Mouse (Mus musculus) E14TG2a.4 (cell line): ENCODE results near the gene Txndc2.

ENCODE experiments used
- H3K27me3 ChIP-seq: 2 replicates; pipeline ENCODE4 v1.6.1; 2014; ENCODE audit warnings: low read length, control low read depth; ENCODE audit not compliant: insufficient read depth
- H3K36me3 ChIP-seq: 2 replicates; pipeline ENCODE4 v1.6.1; 2014; ENCODE audit warnings: low read length, control low read depth; ENCODE audit not compliant: insufficient read depth
- H3K4me1 ChIP-seq: replicated peaks from 2 replicates; pipeline ENCODE4 v1.6.1; 2014; ENCODE audit warnings: low read depth, low read length, control low read depth
- H3K4me3 ChIP-seq: replicated peaks from 2 replicates; pipeline ENCODE4 v1.5.1; 2014; ENCODE audit warnings: mild to moderate bottlenecking, low read length
- H3K9me3 ChIP-seq: 2 replicates; pipeline ENCODE4 v1.6.1; 2014; ENCODE audit warnings: low read length, control low read depth
- CTCF ChIP-seq: conservative IDR thresholded peaks from 2 replicates; pipeline ENCODE4 v1.5.1; 2014; ENCODE audit warnings: low read length
- NANOG ChIP-seq: IDR thresholded peaks from 2 replicates; pipeline ENCODE4 v1.6.1; 2014; ENCODE audit warnings: borderline replicate concordance, low read length, mixed read lengths
- POU5F1 ChIP-seq: IDR thresholded peaks from 2 replicates; pipeline ENCODE4 v1.6.1; 2014; ENCODE audit warnings: low read length, borderline replicate concordance

The Txndc2 gene

DNA sequence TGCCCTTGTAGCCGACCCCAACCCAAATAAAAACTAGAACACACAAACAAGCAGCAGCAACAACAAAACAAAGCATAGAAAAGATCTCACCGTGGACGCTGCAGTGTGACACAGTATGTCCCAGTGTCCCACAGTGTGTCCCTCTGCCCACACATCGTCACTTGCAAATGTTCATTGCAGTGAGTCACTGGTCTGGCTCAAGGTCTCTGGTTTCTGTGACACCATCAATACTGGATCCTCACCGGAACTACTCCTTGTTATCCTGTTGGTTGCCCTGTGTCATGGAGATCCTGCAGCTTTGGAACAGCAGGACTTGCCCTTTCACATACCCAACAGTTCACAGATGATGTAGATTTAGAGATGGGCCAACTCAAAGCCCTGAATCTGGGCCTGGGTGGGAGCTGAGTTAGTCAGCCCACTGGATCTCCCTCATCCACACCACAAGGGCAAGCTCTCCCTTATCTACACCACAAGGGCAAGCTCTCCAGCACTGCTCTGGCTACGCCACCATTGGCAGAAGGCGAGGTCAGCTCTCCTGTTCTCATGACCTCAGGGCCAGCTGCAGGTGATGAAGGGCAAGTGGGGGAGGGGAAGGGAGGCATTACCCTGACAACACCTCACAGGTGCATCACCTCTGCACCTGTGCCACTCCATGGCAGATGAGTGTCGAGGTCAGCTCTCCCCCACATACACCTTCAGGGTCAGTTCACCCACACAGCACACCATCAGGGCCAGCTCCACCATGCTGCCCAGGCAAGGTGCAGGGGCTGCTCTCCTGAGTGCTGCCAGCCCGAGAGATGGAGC lies 6.6 kb upstream of the Txndc2 start:
- no peaks in the 10 kb centered on the region for H3K9me3 ChIP-seq
- 0 out of 2 replicates have a peak, but pooled peaks cover 7% of the 10 kb centered on the region for H3K36me3 ChIP-seq
- no peaks in the 10 kb centered on the region for H3K27me3 ChIP-seq
- peaks cover 58% of the 10 kb centered on the region for H3K4me1 ChIP-seq
- TF ChIP-seq CTCF (no peak), NANOG (no peak), POU5F1 (no peak)
- 0 out of 2 replicates have a peak overlapping the region, but pooled peaks have one; percentile 10 for H3K4me3 ChIP-seq

DNA sequence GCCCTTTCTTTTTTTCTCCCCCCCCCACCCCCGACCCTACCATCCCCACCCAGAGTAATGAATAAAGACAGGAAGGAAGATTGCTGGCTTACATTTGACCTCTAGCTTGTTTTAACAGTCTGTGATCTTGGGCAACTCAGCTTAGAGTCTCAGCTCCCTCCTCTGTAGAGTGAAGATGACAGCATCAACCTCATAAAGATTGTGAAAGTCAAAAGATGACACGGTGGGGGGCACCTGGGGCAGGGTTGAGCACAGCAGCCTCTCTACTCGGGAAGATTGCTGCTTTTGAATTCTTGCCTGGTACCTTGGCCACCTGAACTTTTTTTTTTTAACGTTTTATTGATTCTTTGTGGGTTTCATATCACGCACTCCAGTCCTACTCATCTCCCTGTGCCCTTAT lies 6.0 kb upstream of the Txndc2 start:
- no peak overlapping the region for H3K4me3 ChIP-seq
- no peaks in the 10 kb centered on the region for H3K9me3 ChIP-seq
- H3K27me3 ChIP-seq: no peaks in the 10 kb centered on the region
- TF ChIP-seq POU5F1 (no peak), CTCF (no peak), NANOG (no peak)
- peaks cover 64% of the 10 kb centered on the region for H3K4me1 ChIP-seq
- 0 out of 2 replicates have a peak, but pooled peaks cover 4% of the 10 kb centered on the region for H3K36me3 ChIP-seq

DNA sequence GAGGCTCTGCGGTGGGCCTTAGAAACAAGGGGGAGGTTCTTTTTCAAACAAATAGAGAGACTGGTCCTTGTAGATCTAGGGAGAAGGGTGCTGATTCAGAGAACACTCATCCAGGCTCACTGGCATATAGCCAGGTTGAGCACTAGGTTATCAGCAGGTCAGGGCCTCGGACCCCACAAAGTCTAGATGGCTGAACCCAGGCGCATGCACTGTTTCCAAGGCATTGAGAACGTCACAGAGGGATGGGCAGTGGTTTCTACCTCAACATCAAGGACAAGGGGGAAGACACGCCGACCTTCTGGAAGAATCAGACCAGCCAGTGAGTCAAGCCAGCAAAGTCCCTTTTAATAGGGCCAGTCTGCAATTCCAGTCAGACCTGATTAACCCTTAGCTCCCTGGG lies 5.3 kb upstream of the Txndc2 start:
- no peak overlapping the region for H3K4me3 ChIP-seq
- H3K27me3 ChIP-seq: no peaks in the 10 kb centered on the region
- no peak for TF ChIP-seq CTCF
- TF ChIP-seq POU5F1: no peak
- no peak for TF ChIP-seq NANOG
- no peaks in the 10 kb centered on the region for H3K9me3 ChIP-seq
- peaks cover 69% of the 10 kb centered on the region for H3K4me1 ChIP-seq
- H3K36me3 ChIP-seq: no peaks in the 10 kb centered on the region

DNA sequence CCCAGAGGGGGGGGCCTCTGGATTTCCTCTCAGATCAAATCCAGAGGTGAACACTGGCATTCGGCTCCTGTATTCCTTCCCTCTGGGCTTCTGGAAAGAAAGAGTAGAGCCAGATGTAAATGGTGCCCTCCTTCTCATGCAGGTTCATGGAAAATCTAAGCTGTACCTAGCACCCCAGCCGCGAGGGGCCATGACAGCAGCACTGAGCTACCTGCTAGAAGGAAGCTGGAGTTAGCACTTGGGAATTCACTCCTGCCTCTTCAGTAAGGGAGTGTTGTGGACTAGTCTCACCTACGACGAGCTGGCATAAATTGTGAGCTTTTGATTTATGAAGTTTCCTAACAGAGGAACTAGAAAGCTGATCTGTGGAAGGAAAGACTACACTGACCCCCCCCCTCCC lies 1.6 kb upstream of the Txndc2 start:
- Histone ChIP-seq H3K36me3 (no peaks in the 10 kb centered on the region), H3K4me3 (no peak overlapping the region), H3K27me3 (no peaks in the 10 kb centered on the region), H3K4me1 (peaks cover 38% of the 10 kb centered on the region), H3K9me3 (no peaks in the 10 kb centered on the region)
- TF ChIP-seq POU5F1 (no peak), CTCF (no peak), NANOG (no peak)

DNA sequence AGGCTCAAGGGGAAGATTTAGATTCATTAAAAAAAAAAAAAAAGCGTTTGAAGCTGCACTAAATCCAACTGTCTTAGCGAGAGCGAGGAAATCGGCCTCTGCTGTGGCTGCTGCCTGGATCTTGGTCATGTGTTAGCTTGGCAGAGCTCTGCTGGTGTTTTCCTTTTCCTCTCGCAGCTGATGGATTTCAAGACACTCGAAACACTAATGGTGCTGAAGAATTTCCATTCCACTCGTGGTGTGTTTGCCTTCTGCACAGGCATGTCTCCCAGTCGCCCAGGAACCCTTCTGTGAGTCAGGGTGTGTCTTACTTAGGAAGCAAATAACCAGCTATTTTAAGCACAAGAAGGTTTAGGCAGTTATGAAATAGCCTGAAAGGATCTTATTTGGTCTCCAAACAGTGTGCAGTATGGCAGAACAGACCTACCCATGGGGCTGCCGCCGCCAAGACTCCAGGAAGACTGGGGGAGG lies 1.1 kb upstream of the Txndc2 start:
- peaks cover 33% of the 10 kb centered on the region for H3K4me1 ChIP-seq

DNA sequence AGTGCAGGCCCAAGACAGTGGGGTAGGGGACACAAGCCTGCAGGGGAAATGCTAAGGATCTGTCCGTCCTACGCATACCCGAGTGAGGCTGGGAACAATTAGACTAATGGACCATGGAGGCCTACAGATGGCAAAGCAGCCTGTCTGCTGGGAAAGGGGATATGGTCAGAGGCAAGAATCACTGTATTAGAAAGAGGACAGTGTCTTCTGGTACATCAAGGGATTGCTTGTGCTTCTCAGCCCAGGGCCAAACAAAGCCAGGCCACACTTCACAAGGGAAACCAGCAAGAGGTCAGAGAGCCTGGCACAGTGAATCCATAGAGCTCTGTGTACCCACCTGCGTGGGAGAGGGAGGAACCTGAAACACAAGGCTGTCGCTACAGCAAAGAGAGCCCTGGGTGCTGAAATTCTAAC lies 617 bp upstream of the Txndc2 start:
- H3K9me3 ChIP-seq: no peaks in the 10 kb centered on the region
- TF ChIP-seq NANOG (no peak), POU5F1 (no peak), CTCF (no peak)
- no peak overlapping the region for H3K4me3 ChIP-seq
- H3K4me1 ChIP-seq: peaks cover 28% of the 10 kb centered on the region
- no peaks in the 10 kb centered on the region for H3K27me3 ChIP-seq
- no peaks in the 10 kb centered on the region for H3K36me3 ChIP-seq

More for the DNA sequence above, 1.1 kb upstream of the Txndc2 start:
- no peaks in the 10 kb centered on the region for H3K27me3 ChIP-seq
- no peak overlapping the region for H3K4me3 ChIP-seq
- TF ChIP-seq POU5F1: no peak
- no peaks in the 10 kb centered on the region for H3K36me3 ChIP-seq
- H3K9me3 ChIP-seq: no peaks in the 10 kb centered on the region

DNA sequence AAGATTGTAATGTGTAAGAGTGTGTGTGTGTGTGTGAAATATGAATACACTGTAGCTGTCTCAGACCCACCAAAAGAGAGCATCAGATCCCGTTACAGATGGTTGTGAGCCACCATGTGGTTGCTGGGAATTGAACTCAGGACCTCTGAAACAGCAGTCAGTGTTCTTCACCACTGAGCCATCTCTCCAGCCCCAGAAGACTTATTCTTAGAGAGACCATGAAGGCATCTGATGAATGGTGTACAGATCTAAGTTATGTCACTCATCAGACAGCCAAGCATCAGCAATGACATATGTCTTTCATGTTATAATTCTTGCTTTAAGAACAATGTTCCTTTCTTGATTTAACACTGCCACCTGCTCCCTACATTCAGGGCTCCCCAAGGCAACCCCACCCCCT lies 2.8 kb downstream of the Txndc2 start:
- TF ChIP-seq POU5F1 (no peak), NANOG (no peak), CTCF (no peak)
- Histone ChIP-seq H3K36me3 (no peaks in the 10 kb centered on the region), H3K9me3 (no peaks in the 10 kb centered on the region), H3K27me3 (no peaks in the 10 kb centered on the region), H3K4me3 (no peak overlapping the region), H3K4me1 (peaks cover 24% of the 10 kb centered on the region)

DNA sequence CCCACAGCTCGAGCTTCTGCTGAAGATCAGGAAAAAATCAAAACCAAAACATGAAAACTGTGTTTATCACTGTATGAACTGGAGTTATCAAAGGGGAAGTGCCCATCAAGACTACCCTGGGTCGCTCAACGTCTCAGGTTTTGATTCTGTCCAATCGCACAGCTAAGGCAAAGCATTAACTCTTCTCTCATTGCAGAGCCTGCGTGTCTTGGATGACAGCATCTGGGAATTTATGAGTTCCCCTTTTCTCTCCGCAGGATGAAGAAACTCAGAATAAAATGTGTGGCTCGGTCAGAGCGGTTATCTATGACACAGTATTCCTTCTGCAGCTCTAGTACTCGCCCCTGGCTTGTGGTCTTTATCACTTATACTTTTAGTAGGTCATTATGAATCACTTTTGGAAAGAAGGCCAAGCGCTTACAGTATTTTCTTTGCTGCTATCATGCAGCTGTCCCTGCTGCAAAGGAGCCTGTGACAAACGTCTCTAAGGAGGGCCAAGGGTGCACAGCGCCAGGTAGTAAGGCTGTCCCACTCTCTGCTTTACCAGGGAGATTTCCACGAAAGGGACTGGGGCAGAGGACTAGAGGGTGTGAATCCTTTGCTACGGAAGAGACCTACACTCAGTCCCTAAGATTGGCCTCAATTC lies 6.1 kb downstream of the Txndc2 start:
- TF ChIP-seq NANOG (no peak), CTCF (no peak), POU5F1 (no peak)
- no peak overlapping the region for H3K4me3 ChIP-seq
- H3K4me1 ChIP-seq: peaks cover 9% of the 10 kb centered on the region
- H3K27me3 ChIP-seq: no peaks in the 10 kb centered on the region
- no peaks in the 10 kb centered on the region for H3K36me3 ChIP-seq
- no peaks in the 10 kb centered on the region for H3K9me3 ChIP-seq
